Mouse (Mus musculus) small intestine, adult 2 months (tissue): ENCODE measurements around the gene Slc35f5.

Experiments
- CTCF ChIP-seq: fragments of 200-500 bp; IDR thresholded peaks from 2 replicates; pipeline ENCODE4 v1.5.1; 2012; ENCODE audit warnings: low read depth, mild to moderate bottlenecking, control low read depth, inconsistent platforms, low read length, moderate library complexity, mixed read lengths; ENCODE audit not compliant: insufficient replicate concordance, insufficient read length; ENCODE audit errors: extremely low read depth
- POLR2A ChIP-seq: fragments of 200-500 bp; IDR thresholded peaks from 2 replicates; pipeline ENCODE4 v1.6.1; 2012; ENCODE audit warnings: low read depth, mild to moderate bottlenecking, control low read depth, inconsistent platforms, low read length, moderate library complexity

DNA sequence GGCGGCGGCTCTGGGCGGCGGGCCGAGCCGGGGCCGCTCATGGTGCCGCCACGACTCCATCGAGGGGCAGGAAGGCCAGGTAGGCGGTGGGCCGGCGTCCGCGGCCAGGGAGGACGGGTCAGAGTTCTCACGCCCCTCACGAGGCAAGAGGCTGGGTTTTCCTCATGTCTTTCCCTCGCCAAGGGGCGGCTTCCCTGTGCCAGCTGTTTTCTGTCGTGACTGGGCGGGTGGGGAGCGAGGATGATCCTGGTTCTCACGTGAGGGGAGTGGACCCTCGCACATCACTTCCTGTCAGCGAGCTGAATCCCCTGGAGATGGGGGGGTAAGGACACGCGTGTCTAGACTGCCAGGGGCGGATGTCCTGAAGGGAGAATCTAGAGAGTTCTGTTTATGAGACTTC, 811 bp downstream of the Slc35f5 start:
- TF ChIP-seq CTCF (no peak), POLR2A (no peak)
